Mouse (Mus musculus) neural tube, embryonic 11.5 days (tissue): ENCODE results near the gene Tmem50b. TPM values are rescaled to one million over a fixed set of nuclear protein-coding genes. Genes with fewer than 3 reads are reported as not detected.
"Not testable (repeated sequence)": the region's sequence is repeated elsewhere in the genome, so short reads cannot be mapped to it uniquely, and the experiment has no call there.

Experiments used
- ATAC-seq: fragments of 200-750 bp; cut with Nextera tagmentation; 2 replicates; pipeline ENCODE4 v1.8.0; 2017; ENCODE audit warnings: moderate number of reproducible peaks, mild to moderate bottlenecking, moderate TSS enrichment, moderate library complexity; ENCODE audit not compliant: insufficient read depth, low FRiP score, low TSS enrichment
- DNase-seq: peaks from one replicate; pipeline ENCODE4 v3.0.0-alpha.2; 2015; ENCODE audit warnings: low spot score
- H3K27ac ChIP-seq: fragments of 300-500 bp; sonication (generic); 2 replicates; pipeline ENCODE4 v1.5.1; 2014; ENCODE audit warnings: low read depth, mild to moderate bottlenecking, low read length
- H3K27me3 ChIP-seq: fragments of 300-500 bp; sonication (generic); 2 replicates; pipeline ENCODE4 v1.6.1; 2014; ENCODE audit warnings: mild to moderate bottlenecking, low read length, mixed read lengths; ENCODE audit not compliant: control insufficient read depth, insufficient read depth
- H3K36me3 ChIP-seq: fragments of 300-500 bp; sonication (generic); 2 replicates; pipeline ENCODE4 v1.6.1; 2014; ENCODE audit warnings: mild to moderate bottlenecking, low read length, moderate library complexity, mixed read lengths; ENCODE audit not compliant: control insufficient read depth, insufficient read depth
- H3K4me1 ChIP-seq: fragments of 300-500 bp; sonication (generic); 2 replicates; pipeline ENCODE4 v1.6.1; 2014; ENCODE audit warnings: low read length, mixed read lengths; ENCODE audit not compliant: control insufficient read depth, insufficient read depth
- H3K4me2 ChIP-seq: fragments of 300-500 bp; sonication (generic); 2 replicates; pipeline ENCODE4 v1.6.1; 2014; ENCODE audit warnings: low read depth, mild to moderate bottlenecking, moderate library complexity
- H3K4me3 ChIP-seq: fragments of 300-500 bp; sonication (generic); 2 replicates; pipeline ENCODE4 v1.5.1; 2014; ENCODE audit warnings: low read depth, low read length
- H3K9ac ChIP-seq: fragments of 300-500 bp; sonication (generic); 2 replicates; pipeline ENCODE4 v1.6.1; 2014; ENCODE audit warnings: mild to moderate bottlenecking, low read length
- H3K9me3 ChIP-seq: fragments of 300-500 bp; sonication (generic); 2 replicates; pipeline ENCODE4 v1.6.1; 2016; ENCODE audit warnings: low read length; ENCODE audit not compliant: control insufficient read depth
- WGBS: fragments of 180-500 bp; shearing (Covaris S2); extraction: QIAGEN DNeasy Blood & Tissue Kit; methylation state at CpG from one replicate; pipeline ENCODE4 v1.1.7; 2014; 5-methylcytosine and 5-hydroxymethylcytosine counted together
- polyA plus RNA-seq: library from polyadenylated mRNA; unstranded; fragments of >200 nt; fragmentation: Nextera tagmentation; extraction: Ambion mirVana; gene quantifications from 2 replicates; pipeline ENCODE4 v1.2.1, GENCODE M21; 2014

Gene Tmem50b
- polyA plus RNA-seq, 1 experiment from 2014 or later = 57.4 TPM

DNA sequence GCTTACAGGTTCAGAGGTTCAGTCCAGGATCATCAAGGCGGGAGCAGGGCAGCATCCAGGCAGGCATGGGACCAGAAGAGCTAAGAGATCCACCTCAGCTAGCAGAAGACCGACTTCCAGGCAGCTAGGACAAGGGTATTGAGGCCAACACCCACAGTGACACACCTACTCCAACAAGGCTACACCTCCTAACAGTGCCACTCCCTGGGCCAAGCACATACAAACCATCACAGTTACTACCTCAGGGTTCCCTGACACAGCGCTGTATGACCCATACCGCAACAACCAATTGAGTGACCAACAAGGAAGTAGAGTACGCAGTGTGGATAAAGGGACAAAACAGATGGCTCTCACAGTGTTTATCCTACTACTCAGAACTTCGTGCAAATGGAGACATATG is 61.2 kb downstream of the Tmem50b start:
- no peak overlapping the region for H3K4me2 ChIP-seq
- H3K4me3 ChIP-seq = no peak overlapping the region
- no peaks in the 10 kb centered on the region for H3K27me3 ChIP-seq
- H3K36me3 ChIP-seq = no peaks in the 10 kb centered on the region
- DNase-seq (no peak), ATAC-seq (no peak)
- no peaks in the 10 kb centered on the region for H3K9me3 ChIP-seq
- WGBS = 89% methylated on average over 6 of the region's 6 CpGs
- no peaks in the 10 kb centered on the region for H3K4me1 ChIP-seq
- H3K9ac ChIP-seq = no peak overlapping the region
- H3K27ac ChIP-seq = no peak overlapping the region

GRCm38 (mm10) chr16:91534888-91535287 is 62.7 kb downstream of the Tmem50b start:
- DNase-seq = no peak

DNA sequence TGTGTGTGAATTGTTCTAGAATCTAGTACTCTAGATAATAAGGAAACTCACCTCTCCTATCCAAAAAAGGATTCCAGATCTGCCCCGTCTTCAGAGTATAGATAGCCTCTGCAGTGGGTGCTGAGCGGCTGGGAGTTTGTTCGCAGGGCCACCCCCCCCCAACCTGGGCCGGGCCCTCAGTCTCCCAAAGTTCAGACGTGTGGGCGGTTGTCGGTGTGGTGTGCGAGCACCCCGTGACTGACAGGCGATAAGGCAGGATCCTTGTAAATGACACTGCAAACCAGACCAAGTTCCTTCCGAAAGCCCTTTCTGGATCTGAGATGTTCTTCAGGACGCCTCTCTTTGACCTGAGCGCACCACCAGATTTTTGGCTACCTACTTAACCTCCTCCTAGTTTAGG is 63.1 kb downstream of the Tmem50b start:
- H3K4me1 ChIP-seq = no peaks in the 10 kb centered on the region
- no peaks in the 10 kb centered on the region for H3K36me3 ChIP-seq
- H3K27ac ChIP-seq = no peak overlapping the region
- WGBS = 52% methylated on average over 13 of the region's 13 CpGs
- H3K4me2 ChIP-seq = no peak overlapping the region
- peak; percentile 85 for DNase-seq
- H3K4me3 ChIP-seq = no peak overlapping the region
- no peak for ATAC-seq
- no peaks in the 10 kb centered on the region for H3K27me3 ChIP-seq
- H3K9me3 ChIP-seq = no peaks in the 10 kb centered on the region
- no peak overlapping the region for H3K9ac ChIP-seq

More at GRCm38 (mm10) chr16:91534888-91535287, 62.7 kb downstream of the Tmem50b start:
- Histone ChIP-seq H3K36me3 (no peaks in the 10 kb centered on the region), H3K9me3 (no peaks in the 10 kb centered on the region), H3K4me3 (no peak overlapping the region), H3K27me3 (no peaks in the 10 kb centered on the region), H3K9ac (no peak overlapping the region), H3K27ac (no peak overlapping the region), H3K4me1 (no peaks in the 10 kb centered on the region), H3K4me2 (no peak overlapping the region)
- 80% methylated on average over 6 of the region's 6 CpGs for WGBS
- no peak for ATAC-seq

GRCm38 (mm10) chr16:91533097-91534001 is 64.3 kb downstream of the Tmem50b start:
- Histone ChIP-seq H3K4me2 (no peak overlapping the region), H3K4me3 (no peak overlapping the region), H3K9ac (no peak overlapping the region), H3K9me3 (no peaks in the 10 kb centered on the region), H3K4me1 (no peaks in the 10 kb centered on the region), H3K27ac (no peak overlapping the region), H3K27me3 (no peaks in the 10 kb centered on the region), H3K36me3 (no peaks in the 10 kb centered on the region)
- no peak for ATAC-seq
- no peak for DNase-seq
- WGBS = 69% methylated on average over 23 of the region's 23 CpGs

DNA sequence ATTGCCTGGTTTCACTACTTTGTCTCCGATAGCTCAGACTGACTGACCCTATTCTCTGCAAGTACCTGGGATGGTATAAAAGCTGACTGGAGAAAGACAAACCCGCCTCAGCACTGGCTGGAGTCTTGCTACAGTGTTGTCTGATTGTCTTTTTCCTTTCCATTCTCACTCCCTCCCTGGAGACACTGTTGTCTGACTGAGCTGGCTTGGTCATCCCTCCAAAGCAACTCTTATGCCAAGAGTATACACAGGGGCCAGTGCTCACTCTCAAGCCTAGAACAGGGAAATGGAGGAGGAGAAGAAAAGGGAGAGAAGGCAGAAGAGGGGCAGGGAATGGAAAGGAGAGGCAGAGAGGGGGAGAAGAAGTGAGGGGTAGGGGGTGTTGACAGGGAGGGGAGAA is 65.2 kb downstream of the Tmem50b start:
- no peaks in the 10 kb centered on the region for H3K36me3 ChIP-seq
- no peak overlapping the region for H3K4me2 ChIP-seq
- no peaks in the 10 kb centered on the region for H3K4me1 ChIP-seq
- H3K27me3 ChIP-seq = no peaks in the 10 kb centered on the region
- H3K4me3 ChIP-seq = no peak overlapping the region
- ATAC-seq (no peak), DNase-seq (no peak)
- 14% methylated on average over 2 of the region's 2 CpGs for WGBS
- no peak overlapping the region for H3K9ac ChIP-seq
- H3K27ac ChIP-seq = no peak overlapping the region
- no peaks in the 10 kb centered on the region for H3K9me3 ChIP-seq

DNA sequence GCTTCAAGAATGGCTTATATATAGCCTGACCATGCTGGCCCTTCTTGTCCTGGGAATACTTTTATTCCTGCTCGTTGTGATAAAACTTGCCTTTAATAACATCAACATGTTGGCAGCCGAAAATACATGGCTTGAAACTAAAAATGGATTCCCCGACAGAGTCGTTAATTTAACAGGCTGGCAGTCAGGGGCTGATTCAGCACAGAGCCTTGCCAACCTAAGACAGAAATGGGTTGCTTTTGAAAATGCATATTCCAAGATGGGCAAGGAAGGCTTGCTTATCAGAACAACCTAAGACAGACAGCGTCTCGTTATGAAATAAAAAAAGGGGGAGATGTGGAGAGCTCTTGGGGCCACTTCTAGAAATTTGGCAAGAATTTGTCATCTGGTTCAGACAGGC is 65.7 kb downstream of the Tmem50b start:
- DNase-seq (no peak), ATAC-seq (no peak)
- Histone ChIP-seq H3K4me2 (no peak overlapping the region), H3K27me3 (no peaks in the 10 kb centered on the region), H3K9me3 (no peaks in the 10 kb centered on the region), H3K9ac (no peak overlapping the region), H3K4me1 (no peaks in the 10 kb centered on the region), H3K27ac (no peak overlapping the region), H3K4me3 (no peak overlapping the region), H3K36me3 (no peaks in the 10 kb centered on the region)
- 79% methylated on average over 6 of the region's 6 CpGs for WGBS

DNA sequence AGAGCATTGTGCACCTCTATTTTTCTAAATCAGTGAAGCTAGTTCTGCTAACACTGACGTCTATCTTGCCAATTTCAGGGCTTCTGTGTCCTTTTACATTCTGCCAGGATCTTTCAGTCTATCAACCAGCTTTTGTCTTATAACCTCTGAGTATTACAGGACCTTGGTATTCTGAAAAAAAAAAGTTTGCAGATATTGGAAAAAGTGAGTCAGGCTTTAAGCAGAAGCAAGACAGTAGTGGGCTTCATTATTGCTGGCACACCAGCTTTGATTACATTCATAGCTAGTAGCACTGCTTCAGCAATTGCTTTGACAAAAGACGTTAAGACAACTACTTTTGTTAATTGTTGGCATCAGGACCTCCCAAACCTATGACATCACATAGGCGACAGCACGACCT is 66.8 kb downstream of the Tmem50b start:
- 76% methylated on average over 4 of the region's 4 CpGs for WGBS
- not testable (repeated sequence) for H3K36me3 ChIP-seq, H3K4me3 ChIP-seq, DNase-seq, H3K4me1 ChIP-seq, H3K27me3 ChIP-seq, H3K27ac ChIP-seq, H3K9me3 ChIP-seq, H3K9ac ChIP-seq, ATAC-seq, H3K4me2 ChIP-seq

GRCm38 (mm10) chr16:91528578-91528977 is 69.0 kb downstream of the Tmem50b start:
- Histone ChIP-seq H3K36me3 (no peaks in the 10 kb centered on the region), H3K27ac (no peak overlapping the region), H3K9me3 (no peaks in the 10 kb centered on the region), H3K27me3 (no peaks in the 10 kb centered on the region), H3K4me2 (no peak overlapping the region), H3K9ac (no peak overlapping the region), H3K4me1 (no peaks in the 10 kb centered on the region), H3K4me3 (no peak overlapping the region)
- DNase-seq = no peak
- ATAC-seq = no peak
- WGBS = 91% methylated on average over 9 of the region's 9 CpGs

GRCm38 (mm10) chr16:91527500-91527899 is 70.1 kb downstream of the Tmem50b start:
- Histone ChIP-seq H3K4me3 (no peak overlapping the region), H3K9ac (no peak overlapping the region), H3K27ac (no peak overlapping the region), H3K27me3 (no peaks in the 10 kb centered on the region), H3K4me2 (no peak overlapping the region), H3K4me1 (no peaks in the 10 kb centered on the region), H3K36me3 (no peaks in the 10 kb centered on the region), H3K9me3 (no peaks in the 10 kb centered on the region)
- ATAC-seq (no peak), DNase-seq (no peak)
- WGBS = 59% methylated on average over 5 of the region's 5 CpGs
